Mouse (Mus musculus) liver, adult 2 months (tissue): ENCODE results near the gene Nol12.

ENCODE experiments used
- CTCF ChIP-seq: fragments of 200-500 bp; IDR thresholded peaks from 2 replicates; pipeline ENCODE4 v1.5.1; 2011; ENCODE audit warnings: low read depth, low read length, control low read depth
- POLR2A ChIP-seq: fragments of 200-500 bp; IDR thresholded peaks from 2 replicates; pipeline ENCODE4 v1.6.1; 2011; ENCODE audit warnings: low read length, control low read depth; ENCODE audit not compliant: insufficient read depth; ENCODE audit errors: extremely low read depth

GRCm38 (mm10) chr15:78895741-78896140 lies 39.0 kb upstream of the Nol12 start:
- TF ChIP-seq CTCF: no peak
- no peak for TF ChIP-seq POLR2A
